Mouse (Mus musculus) forebrain, postnatal 0 days (tissue): Measurements from ENCODE around the gene C2cd5. TPM values are rescaled to one million over a fixed set of nuclear protein-coding genes. Genes with fewer than 3 reads are reported as not detected.

ENCODE experiments used
- ATAC-seq: fragments of 200-750 bp; cut with Nextera tagmentation; 2 replicates; pipeline ENCODE4 v1.8.0; 2017; ENCODE audit warnings: mild to moderate bottlenecking, moderate library complexity
- DNase-seq: peaks from one replicate; pipeline ENCODE4 v3.0.0-alpha.2; 2015
- H3K27ac ChIP-seq: fragments of 300-500 bp; sonication (generic); 2 replicates; pipeline ENCODE4 v1.5.1; 2014; ENCODE audit warnings: low read depth, mild to moderate bottlenecking, antibody characterized with exemption, low read length, moderate library complexity, mixed read lengths
- H3K27me3 ChIP-seq: fragments of 300-500 bp; sonication (generic); 2 replicates; pipeline ENCODE4 v1.6.1; 2014; ENCODE audit warnings: mild to moderate bottlenecking, low read length, mixed read lengths; ENCODE audit not compliant: insufficient read depth
- H3K36me3 ChIP-seq: fragments of 300-500 bp; sonication (generic); 2 replicates; pipeline ENCODE4 v1.6.1; 2014; ENCODE audit warnings: mild to moderate bottlenecking, moderate library complexity; ENCODE audit not compliant: insufficient read depth
- H3K4me1 ChIP-seq: fragments of 300-500 bp; sonication (generic); 2 replicates; pipeline ENCODE4 v1.6.1; 2014; ENCODE audit warnings: antibody characterized with exemption; ENCODE audit not compliant: insufficient read depth
- H3K4me2 ChIP-seq: fragments of 300-500 bp; sonication (generic); 2 replicates; pipeline ENCODE4 v1.6.1; 2014; ENCODE audit warnings: low read depth, mild to moderate bottlenecking, moderate library complexity
- H3K4me3 ChIP-seq: fragments of 300-500 bp; sonication (generic); 2 replicates; pipeline ENCODE4 v1.5.1; 2014; ENCODE audit warnings: low read depth, low read length, mixed read lengths
- H3K9ac ChIP-seq: fragments of 300-500 bp; sonication (generic); 2 replicates; pipeline ENCODE4 v1.6.1; 2014; ENCODE audit warnings: mild to moderate bottlenecking
- H3K9me3 ChIP-seq: fragments of 300-500 bp; sonication (generic); 2 replicates; pipeline ENCODE4 v1.6.1; 2016; ENCODE audit warnings: low read length
- CTCF ChIP-seq: sonication (generic); IDR thresholded peaks from 2 replicates; pipeline ENCODE4 v1.5.1; 2016; ENCODE audit warnings: antibody characterized with exemption, control low read depth, low read depth
- WGBS: fragments of 180-500 bp; shearing (Covaris S2); extraction: QIAGEN DNeasy Blood & Tissue Kit; methylation state at CpG from one replicate; pipeline ENCODE4 v1.1.7; 2014; 5-methylcytosine and 5-hydroxymethylcytosine counted together
- polyA plus RNA-seq: library from polyadenylated mRNA; unstranded; fragments of >200 nt; fragmentation: Nextera tagmentation; extraction: Ambion mirVana; gene quantifications from 2 replicates; pipeline ENCODE4 v1.2.1, GENCODE M21; 2015
- total RNA-seq: library from RNA; depleted of rRNA; stranded (reverse); fragments of >200 nt; gene quantifications from 2 replicates; pipeline ENCODE4 v1.2.3, GENCODE M21; 2014

Gene C2cd5
- total and polyA plus RNA-seq, 2 experiments from 2014 or later = 18.5 to 45.7 TPM

DNA sequence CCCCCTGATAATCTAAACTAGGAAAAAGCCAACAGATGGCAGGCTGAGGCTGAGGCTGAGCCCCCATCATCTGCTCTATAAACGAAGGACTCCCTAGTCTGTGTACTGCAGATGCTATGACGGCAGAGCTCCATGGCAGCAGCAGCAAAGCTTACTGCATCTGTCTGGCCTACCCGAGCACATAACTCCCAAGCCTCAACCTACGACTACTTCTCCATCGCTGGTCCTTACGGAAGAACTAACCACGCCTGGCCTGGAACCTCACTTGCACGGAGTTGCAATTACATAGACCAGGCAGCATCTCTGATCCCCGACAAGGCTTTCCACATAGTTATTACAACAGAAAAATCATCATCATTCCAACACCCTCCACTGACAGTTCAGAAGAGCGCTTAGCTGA is 23.5 kb downstream of the C2cd5 start:
- TF ChIP-seq CTCF = no peak
- 85% methylated on average over 10 of the region's 10 CpGs for WGBS

DNA sequence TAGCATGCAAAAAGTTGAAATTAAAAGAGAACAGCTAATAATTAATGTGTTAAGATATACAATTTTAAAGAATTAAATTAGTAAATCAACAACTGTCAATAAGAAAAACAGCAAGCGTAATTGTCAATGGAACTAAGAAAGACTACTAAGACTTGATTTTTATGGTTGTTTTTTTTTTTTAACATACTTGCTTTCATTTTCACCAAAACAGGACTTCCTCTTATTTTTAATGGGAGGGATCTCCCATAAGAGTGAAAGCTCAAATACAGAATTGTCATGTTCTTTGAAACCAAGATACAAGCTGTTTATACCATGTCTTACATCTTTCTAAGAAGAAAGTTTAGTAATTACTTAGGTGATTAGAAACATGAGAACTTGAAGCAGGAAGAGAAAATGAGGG is 26.0 kb downstream of the C2cd5 start:
- no peaks in the 10 kb centered on the region for H3K9me3 ChIP-seq
- H3K27me3 ChIP-seq = no peaks in the 10 kb centered on the region
- H3K36me3 ChIP-seq = peaks cover 39% of the 10 kb centered on the region
- TF ChIP-seq CTCF = no peak
- H3K9ac ChIP-seq = no peak overlapping the region
- WGBS = 96% methylated on average over 1 of the region's 1 CpGs
- H3K4me3 ChIP-seq = no peak overlapping the region
- ATAC-seq (no peak), DNase-seq (no peak)
- no peaks in the 10 kb centered on the region for H3K4me1 ChIP-seq
- no peak overlapping the region for H3K4me2 ChIP-seq
- H3K27ac ChIP-seq = no peak overlapping the region

More for the DNA sequence above, 23.5 kb downstream of the C2cd5 start:
- DNase-seq (no peak), ATAC-seq (no peak)
- no peak overlapping the region for H3K27ac ChIP-seq
- no peak overlapping the region for H3K4me3 ChIP-seq
- no peaks in the 10 kb centered on the region for H3K4me1 ChIP-seq
- no peak overlapping the region for H3K9ac ChIP-seq
- H3K9me3 ChIP-seq = no peaks in the 10 kb centered on the region
- H3K36me3 ChIP-seq = peaks cover 40% of the 10 kb centered on the region
- no peak overlapping the region for H3K4me2 ChIP-seq
- no peaks in the 10 kb centered on the region for H3K27me3 ChIP-seq

DNA sequence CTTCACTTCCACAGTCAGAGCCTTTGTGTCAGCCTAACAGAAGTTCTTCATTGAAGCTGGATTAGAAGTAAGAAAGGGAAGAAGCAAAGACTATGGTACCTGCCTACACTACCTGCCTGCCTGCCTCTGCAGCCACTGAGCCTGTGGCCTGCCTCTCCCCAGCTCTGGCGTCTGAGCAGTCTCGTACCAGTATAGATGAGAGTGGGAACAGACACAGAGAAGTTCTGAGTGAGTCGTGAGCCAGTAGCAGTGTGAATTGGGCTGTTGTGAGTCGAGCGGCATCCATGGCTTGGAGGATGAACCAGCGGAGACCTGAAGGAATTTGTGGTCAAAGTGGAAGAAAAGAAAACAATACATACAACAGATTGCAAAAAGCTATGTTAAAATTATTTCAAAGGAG is 26.5 kb downstream of the C2cd5 start:
- Histone ChIP-seq H3K27ac (no peak overlapping the region), H3K36me3 (peaks cover 34% of the 10 kb centered on the region), H3K9me3 (no peaks in the 10 kb centered on the region), H3K9ac (no peak overlapping the region), H3K27me3 (no peaks in the 10 kb centered on the region), H3K4me1 (no peaks in the 10 kb centered on the region), H3K4me3 (no peak overlapping the region), H3K4me2 (no peak overlapping the region)
- WGBS = 89% methylated on average over 6 of the region's 6 CpGs
- ATAC-seq = no peak
- no peak for DNase-seq
- no peak for TF ChIP-seq CTCF

DNA sequence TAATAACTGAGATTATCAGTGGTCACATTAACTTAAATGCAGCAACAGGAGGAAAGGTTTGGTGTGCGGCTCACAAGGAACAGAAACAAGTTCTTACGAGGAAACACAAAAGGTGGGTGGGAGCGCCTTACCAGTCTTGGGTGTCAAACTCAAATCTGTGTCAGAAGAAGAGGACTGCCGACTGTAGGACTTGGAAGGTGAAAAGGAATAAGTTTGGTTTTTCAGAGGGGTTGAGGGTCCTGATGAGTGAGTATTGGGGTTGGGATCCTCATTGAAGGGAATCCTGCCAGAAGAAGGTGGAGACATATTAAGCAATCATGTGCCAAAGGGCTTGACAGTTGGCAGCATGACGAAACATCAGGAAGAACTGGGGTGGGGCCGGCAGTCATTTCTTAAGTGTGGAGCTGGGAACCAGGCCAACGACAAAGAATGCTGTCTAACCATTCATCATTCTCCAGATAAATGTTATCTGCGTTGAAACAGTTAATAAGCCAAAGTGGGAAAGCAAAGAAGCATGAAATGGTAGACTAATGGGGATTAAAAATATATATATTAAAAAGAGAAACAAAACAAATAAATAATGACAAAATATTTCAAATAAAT is 27.4 kb downstream of the C2cd5 start:
- no peak for TF ChIP-seq CTCF
- Histone ChIP-seq H3K4me1 (no peaks in the 10 kb centered on the region), H3K27me3 (no peaks in the 10 kb centered on the region), H3K27ac (no peak overlapping the region), H3K4me3 (no peak overlapping the region), H3K9me3 (no peaks in the 10 kb centered on the region), H3K36me3 (peaks cover 27% of the 10 kb centered on the region), H3K9ac (no peak overlapping the region), H3K4me2 (no peak overlapping the region)
- 49% methylated on average over 8 of the region's 8 CpGs for WGBS
- no peak for ATAC-seq
- DNase-seq = no peak

DNA sequence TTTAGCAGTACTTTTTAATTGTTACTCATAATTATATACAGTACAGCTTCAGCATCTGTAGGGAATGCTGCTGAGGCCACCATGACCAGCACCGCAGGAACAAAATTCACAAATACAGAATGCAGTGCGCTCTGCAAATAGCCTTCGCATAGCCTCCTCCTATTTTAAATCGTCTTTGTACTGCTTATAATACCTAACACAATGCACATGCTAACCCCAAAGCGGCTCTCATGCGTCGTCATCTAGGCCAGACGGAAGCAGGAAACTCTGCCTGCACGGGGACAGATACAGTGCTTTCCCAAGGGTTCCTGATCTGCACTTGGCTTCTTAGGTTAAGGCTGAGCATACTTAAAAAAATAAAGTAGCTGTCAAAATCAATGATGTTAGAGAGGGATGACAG is 29.2 kb downstream of the C2cd5 start:
- no peaks in the 10 kb centered on the region for H3K9me3 ChIP-seq
- H3K27ac ChIP-seq = no peak overlapping the region
- H3K36me3 ChIP-seq = peaks cover 24% of the 10 kb centered on the region
- no peak for DNase-seq
- 72% methylated on average over 9 of the region's 9 CpGs for WGBS
- no peak overlapping the region for H3K9ac ChIP-seq
- H3K27me3 ChIP-seq = no peaks in the 10 kb centered on the region
- TF ChIP-seq CTCF = no peak
- no peaks in the 10 kb centered on the region for H3K4me1 ChIP-seq
- no peak for ATAC-seq
- no peak overlapping the region for H3K4me2 ChIP-seq
- no peak overlapping the region for H3K4me3 ChIP-seq

DNA sequence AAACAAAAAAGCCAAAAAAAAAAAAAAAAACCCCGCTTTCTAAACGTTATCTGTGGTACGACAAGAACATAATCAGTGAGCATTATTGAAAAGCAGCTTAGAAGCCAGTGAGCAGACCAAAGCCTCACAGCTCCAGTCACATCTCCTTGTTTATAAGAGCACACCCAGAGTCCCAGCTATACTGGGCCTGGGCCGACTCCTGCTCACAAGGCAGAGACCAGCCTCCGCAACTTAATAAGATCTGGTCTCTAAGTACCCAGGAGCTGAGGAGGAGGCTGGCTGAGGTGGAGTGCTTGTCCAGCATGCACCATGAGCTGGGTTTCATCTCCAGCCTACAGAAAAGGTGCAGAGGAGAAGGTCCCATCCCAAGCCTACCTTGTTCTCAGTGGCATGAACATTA is 29.9 kb downstream of the C2cd5 start:
- H3K4me3 ChIP-seq = no peak overlapping the region
- no peak for TF ChIP-seq CTCF
- no peak overlapping the region for H3K4me2 ChIP-seq
- H3K27me3 ChIP-seq = no peaks in the 10 kb centered on the region
- H3K9ac ChIP-seq = no peak overlapping the region
- no peaks in the 10 kb centered on the region for H3K4me1 ChIP-seq
- no peak overlapping the region for H3K27ac ChIP-seq
- H3K36me3 ChIP-seq = peaks cover 21% of the 10 kb centered on the region
- H3K9me3 ChIP-seq = no peaks in the 10 kb centered on the region
- ATAC-seq (no peak), DNase-seq (no peak)
- WGBS = 81% methylated on average over 5 of the region's 5 CpGs

DNA sequence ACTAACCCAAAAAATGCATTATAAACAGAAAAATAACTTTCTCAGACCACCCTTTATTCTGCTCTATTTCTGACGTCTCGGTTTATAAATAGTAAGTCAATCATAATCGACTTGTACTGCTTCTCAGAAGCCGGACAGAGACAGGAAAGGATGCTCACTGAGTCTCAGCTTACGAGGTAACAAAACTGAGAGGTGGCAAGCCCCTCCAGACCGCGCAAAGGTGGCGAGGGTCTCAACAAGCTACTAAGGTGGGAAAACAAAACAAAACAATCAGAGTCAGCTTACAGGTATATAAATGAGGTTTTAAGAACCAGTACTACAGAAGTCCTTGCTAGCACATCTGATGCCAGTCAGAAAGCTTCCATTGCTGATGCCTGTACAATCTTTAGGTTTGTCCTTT is 30.3 kb downstream of the C2cd5 start:
- H3K36me3 ChIP-seq = peaks cover 21% of the 10 kb centered on the region
- H3K4me3 ChIP-seq = no peak overlapping the region
- no peak for ATAC-seq
- H3K27ac ChIP-seq = no peak overlapping the region
- TF ChIP-seq CTCF = no peak
- no peaks in the 10 kb centered on the region for H3K27me3 ChIP-seq
- H3K4me2 ChIP-seq = no peak overlapping the region
- H3K4me1 ChIP-seq = no peaks in the 10 kb centered on the region
- H3K9me3 ChIP-seq = no peaks in the 10 kb centered on the region
- WGBS = 91% methylated on average over 8 of the region's 8 CpGs
- H3K9ac ChIP-seq = no peak overlapping the region
- no peak for DNase-seq
